Mouse (Mus musculus): ENCODE results near the gene B430305J03Rik.

GRCm38 (mm10) chr3:61355464-61355863 lies 10.3 kb downstream of the B430305J03Rik start:
- TF ChIP-seq CTCF (IDR thresholded peaks at IDR 0.05; ENCODE audit: borderline replicate concordance, control insufficient read depth, extremely low read depth, insufficient read depth, low read length, poor library complexity) (no peak), POLR2A (IDR thresholded peaks at IDR 0.05; ENCODE audit: control insufficient read depth, extremely low read depth, insufficient read depth, low read length, poor library complexity) (no peak)

Data from thymus, adult 2 months (tissue).